Mouse (Mus musculus): ENCODE data around the gene Acer2. TPM values are rescaled to one million over a fixed set of nuclear protein-coding genes. Genes with fewer than 3 reads are reported as not detected.
"Not testable (repeated sequence)": the region's sequence is repeated elsewhere in the genome, so short reads cannot be mapped to it uniquely, and the experiment has no call there.

Acer2 gene
- 1 to 10 TPM in 3 of 4 experiments, under 1 TPM in 1; 0.89 to 3.0 (median 2.2) TPM for total RNA-seq (2022)

DNA sequence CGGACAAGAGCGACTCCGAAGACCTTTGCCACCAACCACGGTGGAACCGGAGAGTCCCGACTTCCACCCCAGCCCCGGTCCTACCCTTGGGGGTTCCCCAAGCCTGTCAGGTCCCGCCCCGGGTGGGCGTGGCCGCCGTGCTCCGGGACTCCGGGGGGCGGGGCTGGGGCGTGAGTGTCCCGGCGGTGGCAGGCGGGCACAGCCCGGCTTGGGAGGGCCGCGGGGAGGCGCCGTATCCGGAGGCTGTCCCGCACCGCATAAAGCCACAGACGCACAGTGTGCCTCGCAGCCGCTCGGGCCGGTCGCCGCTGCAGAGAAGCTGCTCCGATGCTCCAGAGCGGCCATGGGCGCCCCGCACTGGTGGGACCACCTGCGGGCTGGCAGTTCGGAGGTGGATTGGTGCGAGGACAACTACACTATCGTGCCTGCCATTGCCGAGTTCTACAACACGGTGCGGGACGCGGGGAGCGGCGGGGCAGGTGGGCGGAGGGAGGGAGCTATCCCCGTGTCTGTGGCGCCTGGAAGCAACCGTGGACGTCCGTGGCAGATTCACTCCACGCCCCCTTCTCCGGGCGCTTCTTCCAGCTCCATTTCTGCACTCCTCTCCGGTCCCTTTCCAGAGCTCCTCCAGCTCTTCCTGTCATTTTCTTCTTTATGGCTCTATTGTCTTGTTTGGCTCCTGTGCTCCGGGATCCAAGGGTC is at the start of gene Acer2:
TSS of gene Acer2 (plus strand) at position 251 of the 702 bp plus-strand sequence.
- peak; percentile 92 to 93 for DNase-seq (ENCODE audit: low spot score in 2 of 2)

DNA sequence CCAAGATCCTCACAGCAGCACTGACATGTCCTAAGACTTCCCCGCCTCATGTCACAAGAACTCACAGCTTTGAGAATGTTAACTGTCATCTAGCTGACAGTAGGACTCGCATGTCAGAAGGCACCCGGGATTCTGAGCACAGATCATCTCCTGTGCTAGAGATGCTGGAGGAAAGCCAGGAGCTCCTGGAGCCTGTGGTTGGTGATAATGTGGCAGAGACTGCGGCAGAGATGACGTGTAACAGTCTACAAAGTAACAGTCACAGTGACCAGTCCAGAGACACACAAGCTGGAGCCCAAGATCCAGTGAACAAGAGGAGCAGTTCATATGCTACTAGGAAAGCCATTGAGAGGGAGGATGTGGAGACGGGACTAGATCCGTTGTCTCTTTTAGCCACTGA is 49.1 kb upstream of the Acer2 start:
- no peak for DNase-seq (ENCODE audit: low spot score in 2 of 2)

DNA sequence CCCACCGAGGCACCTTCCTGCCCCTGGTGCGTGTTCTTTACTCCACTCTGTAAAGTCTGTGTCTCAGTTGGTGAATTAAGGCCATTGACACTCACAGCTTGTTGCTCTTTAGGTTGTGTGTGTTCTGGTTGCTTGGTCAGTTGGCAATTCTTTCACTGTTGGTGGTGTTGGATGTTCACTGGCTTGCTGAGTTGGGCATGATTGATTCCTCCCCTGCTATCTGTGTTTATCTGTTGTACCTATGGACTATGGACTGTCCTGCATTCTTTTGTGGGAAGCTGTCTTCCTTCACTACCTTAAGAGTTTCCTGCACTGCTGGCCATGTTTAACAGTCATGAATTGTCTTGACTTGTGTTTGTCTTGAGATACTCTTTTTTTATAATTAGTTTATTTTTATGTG is 42.3 kb upstream of the Acer2 start:
- DNase-seq (ENCODE audit: low spot score in 2 of 2), result no peak

DNA sequence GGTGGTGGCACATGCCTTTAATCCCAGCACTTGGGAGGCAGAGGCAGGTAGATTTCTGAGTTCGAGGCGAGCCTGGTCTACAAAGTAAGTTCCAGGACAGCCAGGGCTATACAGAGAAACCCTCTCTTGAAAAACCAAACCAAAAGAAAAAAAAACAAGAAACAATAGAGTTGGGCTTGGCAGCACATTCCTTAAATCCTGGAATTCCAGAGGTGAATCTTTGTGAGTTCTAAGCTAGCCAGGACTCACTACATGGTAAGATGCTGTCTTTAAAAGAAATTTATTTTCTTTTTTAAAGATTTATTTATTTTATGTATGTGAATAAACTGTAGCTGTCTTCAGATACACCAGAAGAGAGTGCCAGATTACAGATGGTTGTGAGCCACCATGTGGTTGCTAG is 33.1 kb upstream of the Acer2 start:
- DNase-seq (ENCODE audit: low spot score in 2 of 2), result not testable (repeated sequence)

DNA sequence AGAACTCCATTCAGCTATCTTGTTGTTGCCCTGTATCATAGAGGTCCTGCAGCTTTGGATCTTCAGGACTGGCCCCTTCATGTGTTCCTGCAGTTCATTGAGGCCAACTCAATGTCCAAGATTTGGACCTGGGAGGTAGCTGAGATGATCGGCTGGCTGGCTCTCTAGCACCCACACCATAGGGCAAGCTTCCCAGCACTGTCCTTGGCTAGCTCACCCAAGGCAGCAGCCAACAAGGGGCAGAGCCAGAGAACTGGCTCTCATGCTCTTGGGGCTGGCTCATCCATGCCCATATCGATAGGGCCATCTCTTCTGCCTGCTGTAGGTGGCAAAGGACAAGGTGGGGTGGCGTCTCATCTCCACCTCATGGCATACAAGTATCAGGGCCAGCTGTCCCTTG is 28.8 kb upstream of the Acer2 start:
- DNase-seq (ENCODE audit: low spot score in 2 of 2), result peak; percentile 11 to 34

DNA sequence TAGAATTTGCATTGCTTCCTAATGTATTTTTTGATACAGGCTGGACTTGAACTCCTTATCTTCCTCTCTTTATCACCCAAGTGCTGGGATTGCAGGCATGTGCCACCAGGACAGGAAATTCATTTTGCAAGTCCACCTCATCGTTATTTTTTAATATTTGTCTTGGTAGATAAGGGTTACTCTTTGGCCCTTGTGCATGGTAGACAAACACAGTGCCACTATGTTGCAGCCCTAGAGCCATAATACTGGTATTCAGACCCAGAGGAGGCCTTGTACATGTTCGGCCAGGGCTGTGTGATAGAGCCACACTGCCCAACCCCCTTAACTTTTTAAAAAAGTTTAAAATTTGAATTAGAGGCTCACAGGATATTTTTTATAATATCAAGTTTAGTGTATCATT is 26.9 kb upstream of the Acer2 start:
- no peak for DNase-seq (ENCODE audit: low spot score in 2 of 2)

DNA sequence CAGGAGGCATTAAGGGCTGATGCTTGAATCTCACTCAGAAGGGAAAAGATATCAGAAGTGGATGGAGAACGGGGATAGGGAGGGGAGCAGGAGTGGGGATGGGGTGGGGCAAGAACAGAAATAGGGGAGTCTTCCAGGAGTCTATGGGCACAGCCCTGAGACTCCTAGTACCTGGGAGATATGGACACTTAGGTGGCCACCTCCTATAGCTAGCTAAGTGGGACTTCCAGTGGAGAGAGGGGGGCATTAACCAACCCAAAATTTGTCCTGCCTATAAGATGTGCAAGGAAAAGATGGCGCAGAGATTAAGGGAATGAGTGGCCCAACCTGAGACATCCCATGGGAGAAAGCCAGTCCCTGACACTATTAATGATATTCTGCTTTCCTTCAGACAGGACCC is 22.9 kb upstream of the Acer2 start:
- no peak for DNase-seq (ENCODE audit: low spot score in 2 of 2)

DNA sequence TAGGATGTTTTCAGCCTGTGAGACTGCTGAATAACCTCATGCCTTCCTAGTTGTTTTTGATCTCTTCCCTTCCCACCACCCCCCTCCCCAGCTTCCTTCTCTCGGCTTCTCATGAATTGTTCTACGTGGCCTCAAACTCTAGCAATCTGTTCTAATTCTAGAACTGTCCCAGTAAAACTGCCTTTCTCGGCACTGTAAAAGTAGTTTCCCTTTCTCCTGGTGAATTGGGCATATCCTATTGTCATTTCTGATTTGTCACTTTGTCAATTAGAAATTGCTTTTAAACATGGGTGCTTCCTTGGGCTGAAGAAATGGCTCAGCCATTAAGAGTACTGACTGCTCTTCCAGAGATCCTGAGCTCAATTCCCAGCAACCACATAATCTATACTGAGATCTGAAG is 22.2 kb upstream of the Acer2 start:
- no peak for DNase-seq (ENCODE audit: low spot score in 2 of 2)

DNA sequence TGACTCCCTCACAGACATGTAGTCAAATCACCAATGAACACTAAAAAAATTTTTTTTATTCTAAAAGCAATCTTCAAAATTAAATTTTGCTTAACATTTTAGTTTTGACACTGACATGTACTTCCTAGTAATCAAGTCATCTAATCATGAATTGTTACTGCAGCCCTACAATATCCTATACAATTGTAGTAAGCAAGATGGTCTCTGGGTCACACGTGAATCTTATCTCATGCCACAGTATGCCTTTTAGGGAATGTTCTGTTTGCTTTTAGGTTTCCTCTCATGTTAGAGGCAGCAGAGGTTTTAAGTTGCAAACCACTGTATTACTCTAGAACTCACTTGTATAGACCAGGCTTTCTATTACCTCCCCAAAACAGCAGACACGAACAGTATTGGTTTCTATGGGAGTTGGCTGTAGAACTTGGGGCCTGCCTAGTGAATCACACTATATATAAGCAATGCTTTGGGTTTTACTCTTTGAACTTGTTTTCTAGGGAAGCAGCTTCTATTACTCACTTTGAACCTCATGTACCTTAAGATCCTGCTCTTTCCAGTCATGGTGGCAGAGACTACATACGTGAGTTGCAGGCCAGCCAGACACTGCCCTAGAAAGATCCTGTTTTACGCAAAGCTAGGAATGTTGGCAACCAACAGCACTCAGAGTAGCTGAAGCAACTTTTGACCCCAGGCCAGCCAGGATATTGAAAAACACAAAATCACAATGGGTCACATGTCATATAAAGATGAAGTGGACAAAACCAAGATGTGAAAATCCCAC is 21.2 kb upstream of the Acer2 start:
- no peak for DNase-seq (ENCODE audit: low spot score in 2 of 2)

DNA sequence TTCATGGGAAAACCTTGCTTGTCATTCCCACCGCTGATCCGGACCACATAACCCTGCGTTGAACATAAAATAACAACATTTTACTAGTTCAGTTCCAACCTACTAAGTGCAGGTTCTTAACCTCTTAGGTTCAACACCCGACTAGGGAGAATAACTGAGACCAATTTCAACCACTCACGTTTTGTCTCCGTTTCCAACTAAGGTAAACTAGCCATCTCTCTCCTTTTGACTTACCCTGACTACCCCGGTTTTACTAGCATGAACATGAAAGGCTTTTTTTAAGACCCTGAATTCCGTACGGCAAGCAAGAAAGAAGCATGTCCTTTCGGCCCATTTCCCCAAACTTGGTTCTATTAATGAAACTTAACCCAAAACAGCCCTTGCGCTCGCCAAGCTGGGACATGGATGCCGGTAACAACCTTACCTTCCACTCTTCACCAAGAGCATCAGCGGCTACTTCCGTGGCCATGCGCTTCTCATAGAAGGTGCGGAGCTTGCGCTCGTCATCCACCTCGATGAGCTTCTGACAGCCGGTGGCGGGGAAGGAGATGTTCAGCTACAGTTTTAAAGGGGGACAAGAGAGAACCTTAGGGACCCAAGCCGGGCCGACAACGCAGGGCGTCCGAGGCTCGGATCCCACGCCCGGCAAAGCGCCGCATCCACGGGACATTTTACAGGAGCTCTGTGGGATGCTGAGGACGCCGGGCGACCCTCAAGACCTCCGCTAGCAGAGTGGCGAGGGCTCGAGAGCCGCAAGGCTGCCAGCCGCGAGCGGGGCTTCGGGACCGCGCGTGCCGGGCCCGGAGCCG is 17.7 kb upstream of the Acer2 start:
- DNase-seq (ENCODE audit: low spot score in 2 of 2), result peak; percentile 9 to 11

DNA sequence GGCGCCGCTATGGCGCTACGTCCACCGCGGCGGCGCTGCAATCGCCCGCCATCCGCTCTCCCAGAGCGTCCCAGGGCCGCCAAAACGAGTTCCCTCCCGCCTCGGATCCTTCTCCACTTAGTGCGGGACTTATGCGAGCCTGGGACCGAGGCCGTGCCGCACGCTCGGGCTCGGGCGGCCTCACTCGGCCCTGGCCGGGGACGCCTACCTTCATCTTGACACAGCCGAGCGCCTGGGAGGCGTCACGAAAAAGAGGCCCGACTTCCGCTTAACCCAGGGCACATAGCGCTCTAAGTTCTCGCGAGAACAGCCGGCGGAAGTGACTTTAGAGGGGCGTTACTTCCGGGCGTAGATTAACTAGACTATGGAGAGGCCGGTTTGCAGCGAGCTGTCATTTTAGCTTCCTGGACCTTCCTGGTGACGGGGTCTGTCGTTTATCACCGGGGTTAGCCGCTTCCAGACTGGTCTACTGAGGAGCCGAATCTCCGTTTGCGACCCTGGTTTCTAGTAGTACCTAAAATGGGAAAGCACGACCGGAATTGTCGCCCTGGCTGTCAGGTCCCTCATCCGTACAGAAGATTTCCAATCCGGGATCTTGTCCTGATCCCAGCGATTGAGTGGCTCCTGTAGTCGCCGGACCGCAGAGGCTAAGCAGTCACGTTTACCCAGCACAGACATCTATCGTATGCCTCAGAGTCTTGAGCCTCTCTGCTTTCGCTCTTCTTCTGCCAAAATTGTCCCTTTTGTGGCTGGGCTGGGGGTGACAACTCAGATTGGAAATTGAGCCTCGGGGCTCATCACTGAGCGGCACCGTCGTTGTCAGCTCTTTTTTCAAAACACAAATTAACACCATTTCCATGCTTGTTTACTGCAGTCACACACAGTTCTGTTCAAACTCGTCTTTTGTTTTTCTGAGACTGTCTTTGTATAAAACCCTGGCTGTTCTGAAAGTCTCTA is 16.8 kb upstream of the Acer2 start, which contains the start of gene Rps6:
TSS of gene Rps6 (minus strand) at position 300 of the 957 bp plus-strand sequence.
- peak; percentile 94 to 96 for DNase-seq (ENCODE audit: low spot score in 2 of 2)

DNA sequence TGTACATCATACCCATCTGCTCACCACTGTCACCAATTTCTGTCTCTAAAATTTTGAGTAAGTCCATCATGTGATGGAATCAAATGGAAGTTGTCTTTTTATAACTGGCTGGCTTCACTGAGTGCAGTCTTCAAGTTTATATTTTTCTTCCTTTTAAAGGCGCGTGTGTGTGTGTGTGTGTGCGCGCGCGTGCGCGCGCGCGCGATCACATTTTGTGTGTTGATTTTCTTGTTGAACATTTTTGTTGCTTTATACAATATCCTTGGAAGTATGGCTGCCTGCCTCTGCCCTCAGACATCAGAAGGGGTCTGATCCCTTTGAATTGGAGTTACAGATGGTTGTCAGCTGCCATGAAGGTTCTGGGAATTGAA is 16.1 kb upstream of the Acer2 start:
- DNase-seq (ENCODE audit: low spot score in 2 of 2), result no peak

DNA sequence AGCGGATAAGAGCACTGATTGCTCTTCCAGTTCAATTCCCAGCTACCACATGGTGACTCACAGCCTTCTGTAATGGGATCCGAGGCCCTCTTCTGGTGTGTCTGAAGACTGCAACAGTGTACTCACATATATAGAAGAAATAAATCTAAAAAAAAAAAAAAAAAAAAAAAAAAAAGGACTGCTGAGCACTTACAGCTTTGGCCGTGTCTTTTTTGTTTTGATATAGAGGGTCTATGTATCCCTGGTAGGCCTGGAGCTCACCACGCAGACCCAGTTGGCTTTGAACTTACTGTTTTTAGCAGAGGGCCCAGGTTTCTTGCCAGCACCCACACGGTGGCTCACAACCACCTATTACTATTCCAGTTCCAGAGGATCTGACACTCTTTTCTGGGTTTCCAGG is 10.1 kb upstream of the Acer2 start:
- no peak for DNase-seq (ENCODE audit: low spot score in 2 of 2)

DNA sequence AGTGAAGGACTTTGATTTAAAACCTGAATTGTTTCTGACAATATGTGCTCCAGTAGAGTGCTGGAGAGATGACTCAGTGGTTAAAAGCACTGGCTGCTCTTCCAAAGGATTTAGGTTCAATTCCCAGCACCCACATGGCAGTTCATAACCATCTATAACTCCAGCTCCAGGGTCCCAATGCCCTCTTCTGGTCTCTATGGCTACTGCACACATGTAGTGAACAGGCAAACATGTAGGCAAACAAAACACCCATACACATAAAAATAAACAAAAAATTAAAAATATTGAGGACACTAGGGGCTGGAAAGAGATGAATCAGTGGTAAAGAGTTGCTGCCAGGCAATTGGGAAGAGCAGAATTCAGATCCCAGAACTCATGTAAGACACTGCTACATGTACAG is 2.2 kb upstream of the Acer2 start:
- DNase-seq (ENCODE audit: low spot score in 2 of 2), result no peak

DNA sequence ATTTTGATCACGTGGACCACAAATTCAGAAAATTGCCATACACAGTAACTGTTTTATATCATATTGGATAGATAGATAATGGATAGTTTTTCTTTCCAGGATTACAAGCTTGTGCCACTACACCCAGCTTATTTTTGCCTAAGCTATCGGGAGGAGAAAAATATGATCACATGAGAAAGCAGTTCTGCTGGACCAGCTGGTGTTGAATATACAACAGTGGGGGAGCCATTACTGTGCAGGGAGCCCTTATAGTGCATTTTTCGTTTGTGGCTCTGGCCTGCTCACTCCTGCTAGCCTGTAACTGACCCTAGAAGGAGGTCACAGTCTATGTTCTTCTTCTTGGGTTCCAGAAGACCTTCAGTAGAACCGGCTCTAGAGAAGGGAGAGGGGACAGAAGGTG is 1.1 kb upstream of the Acer2 start:
- DNase-seq (ENCODE audit: low spot score in 2 of 2), result no peak

DNA sequence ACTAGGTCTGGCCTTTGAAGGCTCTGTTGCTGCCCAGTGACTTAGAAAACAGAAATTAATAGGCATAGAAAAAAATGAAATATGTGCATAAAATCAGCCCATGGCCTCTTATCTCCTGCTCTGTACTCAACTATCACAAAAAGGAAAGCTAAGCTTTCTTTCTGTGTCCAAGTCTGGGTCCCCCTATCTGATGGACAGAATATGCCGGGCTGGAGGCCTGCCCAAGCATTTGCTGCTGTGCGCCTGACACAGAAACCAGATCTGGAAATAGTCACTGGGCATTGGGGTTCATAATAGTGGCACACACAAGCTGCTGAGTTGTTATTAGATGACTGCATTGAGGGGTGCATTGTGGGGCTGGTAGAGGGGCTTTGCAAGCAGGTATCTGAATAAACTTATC is 5.3 kb downstream of the Acer2 start:
- DNase-seq (ENCODE audit: low spot score in 2 of 2), result no peak

DNA sequence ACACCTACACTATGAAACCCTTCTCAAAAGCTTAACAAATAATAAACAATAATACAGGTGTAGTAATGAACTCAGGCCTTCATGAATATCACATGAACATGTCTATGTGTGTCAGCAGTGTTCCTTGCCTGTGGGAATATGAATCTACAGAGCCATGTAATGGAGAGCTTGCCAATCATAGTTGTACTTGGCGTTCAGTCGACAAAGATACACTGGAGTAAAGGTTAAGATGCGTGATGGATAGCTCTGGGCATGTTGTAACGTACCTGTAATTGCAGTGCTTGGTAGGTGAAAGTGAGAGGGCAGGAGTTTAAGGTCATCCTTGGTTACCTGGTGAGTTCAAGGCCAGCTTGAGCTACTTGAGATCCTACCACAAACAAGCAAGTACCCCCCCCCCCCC is 7.0 kb downstream of the Acer2 start:
- no peak for DNase-seq (ENCODE audit: low spot score in 2 of 2)

DNA sequence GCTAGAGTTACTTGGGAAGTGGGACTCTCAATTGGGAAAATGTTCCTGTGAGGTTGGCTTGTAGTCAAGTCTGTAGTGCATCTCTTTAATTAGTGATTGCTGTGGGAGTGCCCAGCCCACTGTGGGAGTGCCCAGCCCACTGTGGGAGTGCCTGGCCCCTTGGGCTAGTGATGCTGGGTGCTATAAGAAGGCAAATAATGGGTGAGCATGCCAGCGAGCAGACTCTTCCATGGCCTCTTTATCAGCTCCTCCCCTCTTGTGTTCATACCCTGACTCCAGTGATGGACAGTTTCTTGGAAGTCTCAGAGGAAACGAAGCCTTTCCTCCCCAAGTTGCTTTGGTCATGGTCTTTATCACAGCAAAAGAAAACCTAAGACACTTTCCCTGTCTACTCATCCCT is 8.2 kb downstream of the Acer2 start:
- DNase-seq (ENCODE audit: low spot score in 2 of 2), result no peak

DNA sequence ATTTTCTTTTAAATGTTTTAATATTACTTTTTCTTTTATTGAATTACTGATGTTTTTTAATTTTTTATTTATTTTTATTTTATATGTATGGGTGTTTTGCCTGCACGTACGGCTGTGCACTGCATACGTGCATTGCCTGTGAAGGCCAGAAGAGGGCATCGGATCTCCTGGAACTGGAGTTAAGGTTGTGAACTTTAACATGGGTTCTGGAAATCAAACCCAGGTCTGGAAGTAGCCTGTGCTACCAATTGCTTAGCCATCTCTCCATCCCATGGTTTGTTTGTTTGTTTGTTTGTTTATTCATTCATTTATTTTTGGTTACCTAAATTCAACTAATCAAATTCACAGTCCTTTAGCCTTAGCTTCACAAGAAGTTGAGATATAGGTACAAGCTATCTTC is 10.7 kb downstream of the Acer2 start:
- DNase-seq (ENCODE audit: low spot score in 2 of 2), result no peak

DNA sequence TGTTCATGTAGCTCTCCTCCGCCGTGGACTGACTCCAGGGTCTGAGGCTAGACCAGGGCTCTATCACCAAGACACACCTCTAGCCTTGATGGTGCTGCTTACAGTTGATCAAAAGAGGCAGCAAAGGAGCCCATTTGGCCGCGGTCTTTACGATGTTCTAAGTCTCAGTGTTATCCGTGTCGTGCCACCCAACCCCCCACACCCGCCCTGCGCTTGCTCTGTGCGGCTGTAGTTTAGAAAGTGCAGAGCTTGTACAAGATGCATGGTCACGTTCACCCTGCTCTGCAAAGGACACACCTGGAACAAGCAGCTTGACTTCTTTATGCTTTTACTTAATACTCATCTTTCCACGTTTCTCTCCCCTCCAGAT is 11.6 kb downstream of the Acer2 start:
- no peak for DNase-seq (ENCODE audit: low spot score in 2 of 2)
